Mouse (Mus musculus) CH12.LX (cell line): ENCODE measurements at regions not wholly inside any gene's neighbourhood (a gene's known extent, or its start where the extent isn't known, plus 50 kb on each side); places are given as distances from the start of the nearest gene placed in this dataset.

Source experiments
- CTCF ChIP-seq, 2 experiments: IDR thresholded peaks in 1 of 2; conservative IDR thresholded peaks in 1 of 2; 2 replicates each; pipeline ENCODE4 v1.5.1; 2011 to 2012; ENCODE audit warnings: low read depth in 2 of 2, low read length in 2 of 2, improper control_type of control experiment in 1 of 2, inconsistent platforms in 1 of 2, mild to moderate bottlenecking in 1 of 2, moderate library complexity in 1 of 2
- MYC ChIP-seq: IDR thresholded peaks from 2 replicates; pipeline ENCODE4 v1.6.1; 2011; ENCODE audit warnings: low read depth, mild to moderate bottlenecking, improper control_type of control experiment, low read length
- POLR2A ChIP-seq: IDR thresholded peaks from 2 replicates; pipeline ENCODE4 v1.6.1; 2011; ENCODE audit warnings: low read depth, mild to moderate bottlenecking, improper control_type of control experiment, low read length
- TBP ChIP-seq: conservative IDR thresholded peaks from 2 replicates; pipeline ENCODE4 v1.6.1; 2011; ENCODE audit warnings: low read depth, low read length, improper control_type of control experiment

GRCm38 (mm10) chr16:73556940-73557339, 854.7 kb downstream of the Robo2 start:
- TF ChIP-seq MYC (no peak), TBP (no peak), CTCF (conservative IDR thresholded peaks at IDR 0.05 in 1 of 2, IDR thresholded peaks at IDR 0.05 in 1 of 2; ENCODE audit: low read depth in 2 of 2, low read length in 2 of 2) (no peak), POLR2A (no peak)
